7 mouse cellular contexts compared by ENCODE assay signal in the genomic region with DNA sequence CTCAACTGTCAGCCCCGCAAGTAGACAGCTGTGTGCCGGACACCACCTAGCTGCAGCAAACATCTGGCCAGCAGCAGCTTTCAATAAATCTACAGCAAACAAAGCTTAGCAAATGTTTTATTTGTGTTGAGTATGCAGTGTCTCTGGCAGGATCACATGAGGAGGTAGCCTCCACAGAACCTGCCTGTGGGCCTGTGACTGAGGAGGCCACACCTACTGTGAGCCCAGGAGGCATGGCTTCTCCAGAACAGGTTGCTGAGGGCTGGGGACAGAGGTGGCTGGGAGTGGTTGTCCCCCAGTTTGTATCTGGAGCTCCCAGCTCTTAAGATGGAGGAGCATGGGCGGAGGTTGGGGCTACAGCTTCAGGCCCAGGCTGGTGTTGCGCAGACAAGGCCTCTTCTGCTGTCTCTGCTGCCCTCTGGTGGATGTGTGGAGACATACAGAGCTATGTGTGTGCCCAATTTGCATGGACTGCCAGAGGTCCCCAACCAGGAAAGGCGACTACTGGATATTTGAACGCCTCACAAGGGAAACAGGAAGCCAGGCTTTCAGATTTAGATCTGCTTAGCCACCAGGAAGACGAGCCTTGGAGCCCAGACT. TPM values are rescaled to one million over a fixed set of nuclear protein-coding genes. Genes with fewer than 3 reads are reported as not detected.
DNase-seq lines count a peak whose midpoint lies in the region; ATAC-seq lines count a peak whose summit lies in the region.

No protein-coding gene starts in this region.

- H3K36me3 ChIP-seq in midbrain, embryonic 10.5 days, result peaks cover 61% of the 10 kb centered on the region

- H3K9me3 ChIP-seq in midbrain, embryonic 10.5 days (replicated peaks), result no peaks in the 10 kb centered on the region

- peak overlapping the region; percentile 1; the same call in 1 of the 2 replicates for H3K27ac ChIP-seq in midbrain, embryonic 10.5 days (replicated peaks)

- peak; percentile 88 for DNase-seq in adipocyte (ENCODE audit: low spot score)
- DNase-seq in gastrocnemius, postnatal 10 days, result peak; percentile 77
- peak; percentile 82 to 89 for DNase-seq in left cerebral cortex, postnatal 25 days (ENCODE audit: low spot score in 2 of 2)
- DNase-seq in midbrain, embryonic 10.5 days (ENCODE audit: low spot score), result peak; percentile 85
- peak; percentile 55 to 75 for DNase-seq in right cerebral cortex, postnatal 36 days (ENCODE audit: low spot score in 2 of 2)

- no peaks in the 10 kb centered on the region for H3K4me1 ChIP-seq in midbrain, embryonic 10.5 days

- 41% methylated on average over 7 of the region's 7 CpGs for WGBS in midbrain, embryonic 10.5 days

- intact Hi-C loops in left cerebral cortex, postnatal 25 days (cut with DNase I), result loop anchor here (2.0 to 5.0 kb wide), 3 partner anchors 24 to 106 kb away; partner anchors contain the start of gene Hdac1

- H3K27me3 ChIP-seq in midbrain, embryonic 10.5 days (ENCODE audit: low read depth, poor library complexity, severe bottlenecking), result no peaks in the 10 kb centered on the region

- H3K4me3 ChIP-seq in midbrain, embryonic 10.5 days, result no peak overlapping the region

- ATAC-seq in common myeloid progenitor, adult 5-6 weeks (replicated peaks; ENCODE audit: low read depth, poor library complexity, severe bottlenecking), result peak; percentile 96
- ATAC-seq in inflammation-experienced regulatory T-cells, adult 6 months, result peak; percentile 92

RNA-seq across cellular contexts. Expression of gene Dcdc2b, which starts 5.5 kb away (rescaled TPM):
- total RNA-seq in common myeloid progenitor, adult 5-6 weeks (2017), result not detected in 2 replicates
- 1 to 10 TPM in 1 of 2 experiments, under 1 TPM in 1; 0.61 to 2.6 TPM for total RNA-seq in gastrocnemius, postnatal 10 days (2021)
- polyA plus RNA-seq in inflammation-experienced regulatory T-cells, adult 6 months (2017; shearing (Covaris generic)), result 1 to 10 TPM; 2.1 to 5.3 (median 4.3) TPM
- total RNA-seq in left cerebral cortex, postnatal 25 days (2021), result 1 to 10 TPM; 4.3 to 4.7 TPM
- polyA plus RNA-seq in midbrain, embryonic 10.5 days (2016; fragmentation: Nextera tagmentation; extraction: Ambion mirVana), result 2.1 and 2.9 TPM in 2 replicates

RNA-seq across cellular contexts. Expression of gene Tmem234, which starts 8.1 kb away (rescaled TPM):
- 82.7 and 92.3 TPM in 2 replicates for total RNA-seq in common myeloid progenitor, adult 5-6 weeks (2017)
- 10 to 100 TPM; 42.3 to 47.0 TPM for total RNA-seq in gastrocnemius, postnatal 10 days (2021)
- 100 to 1,000 TPM; 283 to 327 (median 313) TPM for polyA plus RNA-seq in inflammation-experienced regulatory T-cells, adult 6 months (2017; shearing (Covaris generic))
- 10 to 100 TPM; 96.6 to 96.8 TPM for total RNA-seq in left cerebral cortex, postnatal 25 days (2021)
- polyA plus RNA-seq in midbrain, embryonic 10.5 days (2016; fragmentation: Nextera tagmentation; extraction: Ambion mirVana), result 226 and 231 TPM in 2 replicates

RNA-seq across cellular contexts. Expression of gene Eif3i, which starts 8.1 kb away (rescaled TPM):
- total RNA-seq in common myeloid progenitor, adult 5-6 weeks (2017), result 256 and 262 TPM in 2 replicates
- total RNA-seq in gastrocnemius, postnatal 10 days (2021), result 100 to 1,000 TPM; 149 to 151 TPM
- 100 to 1,000 TPM; 335 to 403 (median 335) TPM for polyA plus RNA-seq in inflammation-experienced regulatory T-cells, adult 6 months (2017; shearing (Covaris generic))
- total RNA-seq in left cerebral cortex, postnatal 25 days (2021), result 100 to 1,000 TPM; 133 to 136 TPM
- 261 and 293 TPM in 2 replicates for polyA plus RNA-seq in midbrain, embryonic 10.5 days (2016; fragmentation: Nextera tagmentation; extraction: Ambion mirVana)

RNA-seq across cellular contexts. Expression of gene Iqcc, which starts 10.4 kb away (rescaled TPM):
- 11.1 and 17.1 TPM in 2 replicates for total RNA-seq in common myeloid progenitor, adult 5-6 weeks (2017)
- total RNA-seq in gastrocnemius, postnatal 10 days (2021), result 10 to 100 TPM; 12.7 to 14.6 TPM
- 10 to 100 TPM; 45.5 to 63.3 (median 53.1) TPM for polyA plus RNA-seq in inflammation-experienced regulatory T-cells, adult 6 months (2017; shearing (Covaris generic))
- total RNA-seq in left cerebral cortex, postnatal 25 days (2021), result 10 to 100 TPM; 29.8 to 37.0 TPM
- polyA plus RNA-seq in midbrain, embryonic 10.5 days (2016; fragmentation: Nextera tagmentation; extraction: Ambion mirVana), result 30.6 and 32.8 TPM in 2 replicates

RNA-seq across cellular contexts. Expression of gene Ccdc28b, which starts 15.2 kb away (rescaled TPM):
- total RNA-seq in common myeloid progenitor, adult 5-6 weeks (2017), result 48.6 and 59.3 TPM in 2 replicates
- total RNA-seq in gastrocnemius, postnatal 10 days (2021), result 10 to 100 TPM; 59.5 to 60.6 TPM
- polyA plus RNA-seq in inflammation-experienced regulatory T-cells, adult 6 months (2017; shearing (Covaris generic)), result 10 to 100 TPM; 30.5 to 54.0 (median 35.4) TPM
- 10 to 100 TPM; 66.5 to 67.5 TPM for total RNA-seq in left cerebral cortex, postnatal 25 days (2021)
- polyA plus RNA-seq in midbrain, embryonic 10.5 days (2016; fragmentation: Nextera tagmentation; extraction: Ambion mirVana), result 58.6 and 74.5 TPM in 2 replicates
